Mouse (Mus musculus) heart, embryonic 12.5 days (tissue): ENCODE results near the gene Rab21. TPM values are rescaled to one million over a fixed set of nuclear protein-coding genes. Genes with fewer than 3 reads are reported as not detected.

Experiments
- ATAC-seq: fragments of 200-750 bp; cut with Nextera tagmentation; 2 replicates; pipeline ENCODE4 v1.8.0; 2017; ENCODE audit warnings: moderate TSS enrichment, moderate library complexity; ENCODE audit not compliant: insufficient number of reproducible peaks, low FRiP score
- H3K27ac ChIP-seq: fragments of 300-500 bp; sonication (generic); 2 replicates; pipeline ENCODE4 v1.5.1; 2016; ENCODE audit warnings: mild to moderate bottlenecking, moderate library complexity; ENCODE audit not compliant: poor library complexity, severe bottlenecking
- H3K27me3 ChIP-seq: fragments of 300-500 bp; sonication (generic); replicated peaks from 2 replicates; pipeline ENCODE4 v1.6.1; 2016; ENCODE audit warnings: mild to moderate bottlenecking, moderate library complexity
- H3K36me3 ChIP-seq: fragments of 300-500 bp; sonication (generic); 2 replicates; pipeline ENCODE4 v1.6.1; 2016; ENCODE audit warnings: mild to moderate bottlenecking, moderate library complexity
- H3K4me1 ChIP-seq: fragments of 300-500 bp; sonication (generic); replicated peaks from 2 replicates; pipeline ENCODE4 v1.6.1; 2016; ENCODE audit warnings: mild to moderate bottlenecking
- H3K4me2 ChIP-seq: fragments of 300-500 bp; sonication (generic); 2 replicates; pipeline ENCODE4 v1.6.1; 2016; ENCODE audit warnings: mild to moderate bottlenecking, moderate library complexity
- H3K4me3 ChIP-seq: fragments of 300-500 bp; sonication (generic); 2 replicates; pipeline ENCODE4 v1.5.1; 2016; ENCODE audit warnings: mild to moderate bottlenecking
- H3K9ac ChIP-seq: fragments of 300-500 bp; sonication (generic); 2 replicates; pipeline ENCODE4 v1.6.1; 2016; ENCODE audit warnings: mild to moderate bottlenecking, moderate library complexity
- H3K9me3 ChIP-seq: fragments of 300-500 bp; sonication (generic); replicated peaks from 2 replicates; pipeline ENCODE4 v1.6.1; 2016; ENCODE audit warnings: mild to moderate bottlenecking, moderate library complexity
- WGBS: fragments of 180-500 bp; shearing (Covaris S2); methylation state at CpG from one replicate; pipeline ENCODE4 v1.1.7; 2016; 5-methylcytosine and 5-hydroxymethylcytosine counted together
- polyA plus RNA-seq: library from polyadenylated mRNA; unstranded; fragments of >200 nt; fragmentation: Nextera tagmentation; extraction: Ambion mirVana; gene quantifications from 2 replicates; pipeline ENCODE4 v1.2.1, GENCODE M21; 2016

The Rab21 gene
- polyA plus RNA-seq, 1 experiment from 2014 or later: 6.0 TPM

DNA sequence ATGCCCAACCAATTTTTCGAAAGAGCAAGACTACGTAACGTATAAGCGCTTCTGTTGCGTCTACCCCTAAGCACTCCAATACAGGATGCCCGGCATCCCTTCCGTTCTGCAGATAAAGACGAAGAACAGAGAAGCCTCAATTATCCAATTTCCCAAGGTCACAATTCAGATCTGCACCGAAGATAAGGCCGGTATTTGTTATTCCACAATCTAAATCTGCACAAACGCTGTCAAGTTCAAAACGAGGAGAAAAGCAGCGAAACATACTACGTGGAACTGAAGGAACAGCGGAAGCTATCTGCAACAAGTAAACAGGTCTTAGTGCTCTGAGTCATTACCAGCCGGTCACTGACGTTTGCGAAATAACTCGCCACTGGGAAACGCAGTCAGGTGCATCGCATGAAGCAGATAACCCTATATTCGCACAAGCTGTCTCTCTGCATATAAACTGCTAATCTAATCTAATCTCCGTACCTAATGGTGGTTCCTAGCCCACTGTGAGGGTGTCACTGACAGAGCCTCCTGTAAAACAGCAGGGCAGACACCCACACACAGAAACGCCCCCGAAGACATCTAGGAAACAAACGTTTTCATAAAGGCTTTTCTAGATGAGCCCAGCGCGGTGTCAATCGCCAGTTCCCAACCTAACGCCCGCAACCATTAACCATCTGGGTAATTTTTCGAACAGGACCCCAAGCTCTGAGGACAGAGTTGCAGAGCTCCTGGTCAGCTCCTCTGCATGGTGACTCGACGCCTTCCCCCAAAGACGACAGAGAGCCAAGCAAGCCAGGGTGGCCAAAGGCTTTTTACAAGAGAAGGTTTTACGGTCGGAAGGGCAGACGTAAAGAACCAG, 64.9 kb downstream of the Rab21 start:
- peak; percentile 23; the same call in 1 of the 2 replicates for ATAC-seq
- Histone ChIP-seq H3K27me3 (no peaks in the 10 kb centered on the region), H3K9ac (peak overlapping the region; percentile 96), H3K36me3 (no peaks in the 10 kb centered on the region), H3K9me3 (no peaks in the 10 kb centered on the region), H3K4me1 (peaks cover 17% of the 10 kb centered on the region), H3K4me2 (peak overlapping the region; percentile 78), H3K27ac (peak overlapping the region; percentile 61), H3K4me3 (peak overlapping the region; percentile 98)
- WGBS: 19% methylated on average over 38 of the region's 38 CpGs

DNA sequence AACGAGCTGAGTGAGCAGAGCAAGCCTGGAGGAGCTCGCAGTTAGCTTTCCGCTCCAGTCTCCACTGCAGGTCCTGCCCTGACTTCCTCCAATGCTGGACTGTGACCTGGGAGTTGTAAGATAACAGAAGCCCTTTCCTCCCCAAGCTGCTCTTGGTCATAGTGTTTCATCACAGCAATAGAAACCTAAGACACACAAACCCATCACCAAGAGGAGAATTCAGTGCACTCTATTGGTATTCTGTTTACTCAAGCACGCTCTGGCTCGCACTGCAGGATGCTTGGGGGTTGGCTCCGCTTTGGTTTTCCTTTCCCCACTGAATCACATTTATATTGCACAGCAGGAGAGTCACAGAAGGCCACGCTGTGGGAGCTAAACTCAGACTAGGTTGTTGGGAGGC, 67.4 kb downstream of the Rab21 start:
- Histone ChIP-seq H3K27ac (peak overlapping the region; percentile 28; the same call in 1 of the 2 replicates), H3K4me3 (no peak overlapping the region), H3K4me2 (peak overlapping the region; percentile 48), H3K4me1 (peaks cover 24% of the 10 kb centered on the region), H3K27me3 (no peaks in the 10 kb centered on the region), H3K9ac (peak overlapping the region; percentile 8; the same call in 1 of the 2 replicates), H3K36me3 (no peaks in the 10 kb centered on the region), H3K9me3 (no peaks in the 10 kb centered on the region)
- 30% methylated on average over 7 of the region's 7 CpGs for whole genome bisulfite sequencing
- no peak for ATAC-seq

DNA sequence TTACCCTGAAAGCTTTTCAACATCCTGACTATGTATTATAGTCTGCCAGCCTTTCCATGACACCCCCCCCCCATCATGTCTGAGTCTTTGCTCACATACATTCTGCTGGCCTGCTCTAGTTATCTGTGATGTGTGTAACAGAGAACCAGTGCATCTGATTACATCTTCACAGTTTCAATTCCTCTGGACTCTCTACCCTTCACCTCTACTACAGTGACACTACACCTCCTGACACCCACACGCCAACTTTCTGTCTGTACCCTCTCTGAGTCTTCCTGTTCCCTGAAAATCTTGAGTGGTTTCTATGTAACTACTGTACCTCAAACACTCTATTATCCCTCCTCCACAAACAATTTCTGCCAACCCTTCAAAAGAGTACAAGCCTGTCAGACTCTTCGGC, 69.9 kb downstream of the Rab21 start:
- Histone ChIP-seq H3K4me3 (no peak overlapping the region), H3K4me2 (no peak overlapping the region), H3K27ac (no peak overlapping the region), H3K9ac (no peak overlapping the region), H3K9me3 (no peaks in the 10 kb centered on the region), H3K36me3 (no peaks in the 10 kb centered on the region; the same call in 1 of the 2 replicates), H3K4me1 (peaks cover 32% of the 10 kb centered on the region), H3K27me3 (no peaks in the 10 kb centered on the region)
- 87% methylated on average over 2 of the region's 2 CpGs for WGBS
- no peak for ATAC-seq

DNA sequence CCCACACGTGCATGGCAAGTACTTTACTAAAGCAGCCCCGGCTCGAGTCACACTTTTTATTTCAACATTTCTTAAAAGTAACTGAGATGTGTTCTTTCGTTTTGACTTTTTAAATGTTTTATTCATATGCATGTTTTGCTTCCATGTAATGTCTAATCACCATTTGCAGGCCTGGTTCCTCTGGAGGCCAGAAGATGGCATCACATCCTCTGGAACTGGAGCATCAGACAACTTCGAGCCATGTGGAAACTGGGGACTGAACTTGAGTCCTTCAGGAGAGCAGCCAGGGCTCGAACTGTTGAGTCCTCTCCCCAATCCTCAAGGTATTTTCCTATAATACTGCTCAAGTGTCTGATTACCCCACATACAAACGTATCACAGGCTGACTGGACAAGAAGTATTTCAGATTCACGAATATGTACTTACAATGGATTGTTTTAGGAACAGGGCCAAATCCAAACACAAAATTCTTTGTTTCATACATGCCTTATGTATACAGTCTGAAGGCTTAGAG, 74.3 kb downstream of the Rab21 start:
- ATAC-seq: no peak
- Histone ChIP-seq H3K4me2 (no peak overlapping the region), H3K9ac (no peak overlapping the region), H3K4me1 (peaks cover 16% of the 10 kb centered on the region), H3K9me3 (no peaks in the 10 kb centered on the region), H3K27me3 (no peaks in the 10 kb centered on the region), H3K4me3 (no peak overlapping the region), H3K27ac (no peak overlapping the region), H3K36me3 (peaks cover 24% of the 10 kb centered on the region)
- 72% methylated on average over 8 of the region's 8 CpGs for WGBS

DNA sequence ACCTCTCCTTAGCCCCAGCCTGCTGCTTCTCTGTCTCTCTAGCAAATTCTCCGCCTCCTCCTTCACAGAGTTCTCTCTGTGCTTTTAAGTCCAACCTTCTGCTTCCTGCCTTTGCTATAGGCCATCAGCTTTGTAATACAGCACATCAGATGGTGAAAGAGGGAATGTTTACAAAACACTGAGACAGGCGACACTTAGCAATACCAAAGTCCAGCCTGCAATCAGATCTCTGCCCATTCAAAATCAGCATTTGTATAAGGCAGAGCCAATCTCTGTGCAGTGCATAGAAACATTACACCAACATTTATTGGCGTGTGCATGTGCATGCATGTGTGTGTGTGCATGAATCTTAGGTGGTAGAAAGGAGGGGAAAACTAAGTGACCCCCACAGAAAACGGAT, 77.5 kb downstream of the Rab21 start:
- Histone ChIP-seq H3K27ac (no peak overlapping the region), H3K4me3 (no peak overlapping the region), H3K4me2 (no peak overlapping the region), H3K9me3 (no peaks in the 10 kb centered on the region), H3K27me3 (no peaks in the 10 kb centered on the region), H3K36me3 (peaks cover 36% of the 10 kb centered on the region), H3K4me1 (peaks cover 8% of the 10 kb centered on the region), H3K9ac (no peak overlapping the region)
- no peak for ATAC-seq
- 84% methylated on average over 4 of the region's 4 CpGs for WGBS

Other genes with a start within 250 kb of the Rab21 start
- not detected in 2 replicates for gene Tph2, start 130.6 kb downstream of the Rab21 start, polyA plus RNA-seq
- 38.3 TPM in 2 replicates for gene Tbc1d15, start 64.1 kb downstream of the Rab21 start, polyA plus RNA-seq
- gene Tmem19, start 46.9 kb upstream of the Rab21 start, polyA plus RNA-seq: 22.9 and 24.1 TPM in 2 replicates
- gene Thap2, start 68.8 kb upstream of the Rab21 start, polyA plus RNA-seq: 16.2 and 18.2 TPM in 2 replicates
- gene Zfc3h1, start 69.4 kb upstream of the Rab21 start, polyA plus RNA-seq: 18.8 and 19.5 TPM in 2 replicates